Mouse (Mus musculus) limb, embryonic 13.5 days (tissue): ENCODE results near the gene Gm5148. TPM values are rescaled to one million over a fixed set of nuclear protein-coding genes. Genes with fewer than 3 reads are reported as not detected.

Experiments used
- ATAC-seq: fragments of 200-750 bp; cut with Nextera tagmentation; 2 replicates; pipeline ENCODE4 v1.8.0; 2017; ENCODE audit warnings: low read depth, moderate number of reproducible peaks, moderate TSS enrichment; ENCODE audit not compliant: low FRiP score
- H3K27ac ChIP-seq: fragments of 300-500 bp; sonication (generic); 2 replicates; pipeline ENCODE4 v1.5.1; 2015; ENCODE audit warnings: inconsistent platforms, mild to moderate bottlenecking, moderate library complexity
- H3K27me3 ChIP-seq: fragments of 300-500 bp; sonication (generic); 2 replicates; pipeline ENCODE4 v1.6.1; 2015; ENCODE audit warnings: mild to moderate bottlenecking, inconsistent platforms
- H3K36me3 ChIP-seq: fragments of 300-500 bp; sonication (generic); 2 replicates; pipeline ENCODE4 v1.6.1; 2015; ENCODE audit warnings: inconsistent platforms, mild to moderate bottlenecking, moderate library complexity
- H3K4me1 ChIP-seq: fragments of 300-500 bp; sonication (generic); 2 replicates; pipeline ENCODE4 v1.6.1; 2015; ENCODE audit warnings: inconsistent platforms
- H3K4me2 ChIP-seq: fragments of 300-500 bp; sonication (generic); replicated peaks from 2 replicates; pipeline ENCODE4 v1.6.1; 2015; ENCODE audit warnings: inconsistent platforms, mild to moderate bottlenecking, moderate library complexity
- H3K4me3 ChIP-seq: fragments of 300-500 bp; sonication (generic); 2 replicates; pipeline ENCODE4 v1.5.1; 2015; ENCODE audit warnings: moderate library complexity, mild to moderate bottlenecking, inconsistent platforms
- H3K9ac ChIP-seq: fragments of 300-500 bp; sonication (generic); 2 replicates; pipeline ENCODE4 v1.6.1; 2015; ENCODE audit warnings: mild to moderate bottlenecking, inconsistent platforms
- H3K9me3 ChIP-seq: fragments of 300-500 bp; sonication (generic); 2 replicates; pipeline ENCODE4 v1.6.1; 2016; ENCODE audit warnings: inconsistent platforms
- WGBS: fragments of 180-500 bp; shearing (Covaris S2); methylation state at CpG from one replicate; pipeline ENCODE4 v1.1.7; 2015; 5-methylcytosine and 5-hydroxymethylcytosine counted together
- polyA plus RNA-seq: library from polyadenylated mRNA; unstranded; fragments of >200 nt; fragmentation: Nextera tagmentation; extraction: Ambion mirVana; gene quantifications from 2 replicates; pipeline ENCODE4 v1.2.1, GENCODE M21; 2015

Gm5148 gene
- polyA plus RNA-seq, 1 experiment from 2014 or later, result 7.5 TPM

DNA sequence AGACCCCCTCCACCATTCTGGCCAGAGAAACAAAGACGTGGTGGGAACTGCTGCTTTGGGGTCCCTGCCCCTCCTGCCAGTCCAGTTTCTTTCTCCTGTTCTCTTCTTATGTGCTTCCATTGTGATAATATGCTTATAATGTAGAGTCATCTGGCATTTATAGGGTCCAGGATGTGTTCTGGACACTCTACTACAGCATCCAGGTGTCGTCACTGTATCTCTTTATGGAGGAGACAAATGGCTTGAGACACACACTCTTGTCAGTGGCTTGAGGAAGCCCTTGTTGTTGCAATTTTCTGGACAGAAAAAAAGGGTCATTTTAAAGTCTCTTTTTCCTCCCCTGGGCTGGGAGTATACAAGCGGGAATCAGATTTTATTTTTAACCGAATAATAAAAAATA lies 33.3 kb upstream of the Gm5148 start:
- H3K27ac ChIP-seq, result no peak overlapping the region
- H3K4me2 ChIP-seq, result no peak overlapping the region
- no peak for ATAC-seq
- no peak overlapping the region for H3K9ac ChIP-seq
- no peaks in the 10 kb centered on the region for H3K36me3 ChIP-seq
- 43% methylated on average over 4 of the region's 4 CpGs for WGBS
- peaks cover 14% of the 10 kb centered on the region for H3K4me1 ChIP-seq
- no peak overlapping the region for H3K4me3 ChIP-seq
- H3K27me3 ChIP-seq, result no peaks in the 10 kb centered on the region
- H3K9me3 ChIP-seq, result peaks cover 10% of the 10 kb centered on the region; the same call in 1 of the 2 replicates

GRCm38 (mm10) chr3:37756005-37756404 lies 31.7 kb upstream of the Gm5148 start:
- no peak overlapping the region for H3K4me3 ChIP-seq
- WGBS, result 72% methylated on average over 2 of the region's 2 CpGs

DNA sequence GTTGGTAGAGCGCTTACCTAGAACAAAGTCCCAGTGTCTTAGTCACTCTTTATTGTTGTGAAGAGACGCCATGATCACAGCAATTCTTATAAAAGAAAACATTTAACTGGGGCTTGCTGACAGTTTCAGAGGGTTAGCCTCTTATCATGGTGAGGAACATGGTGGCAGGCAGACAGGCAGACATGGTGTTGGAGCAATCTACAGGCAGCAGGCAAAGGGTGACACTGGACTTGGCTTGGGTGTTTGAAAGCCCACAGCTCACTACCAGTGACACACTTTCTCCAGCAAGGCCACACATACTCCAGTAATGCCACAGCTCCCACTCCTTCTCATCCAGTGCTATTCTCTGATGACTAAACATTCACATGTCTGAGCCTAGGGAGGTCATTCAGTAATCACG lies 30.3 kb upstream of the Gm5148 start:
- Histone ChIP-seq H3K4me3 (no peak overlapping the region), H3K27ac (no peak overlapping the region), H3K36me3 (no peaks in the 10 kb centered on the region), H3K9me3 (peaks cover 13% of the 10 kb centered on the region), H3K9ac (no peak overlapping the region), H3K27me3 (no peaks in the 10 kb centered on the region), H3K4me1 (peaks cover 14% of the 10 kb centered on the region), H3K4me2 (no peak overlapping the region)
- WGBS, result 91% methylated on average over 3 of the region's 3 CpGs
- no peak for ATAC-seq

More at GRCm38 (mm10) chr3:37756005-37756404, 31.7 kb upstream of the Gm5148 start:
- H3K4me1 ChIP-seq, result peaks cover 14% of the 10 kb centered on the region
- H3K4me2 ChIP-seq, result no peak overlapping the region
- no peaks in the 10 kb centered on the region for H3K36me3 ChIP-seq
- no peak overlapping the region for H3K27ac ChIP-seq
- peaks cover 10% of the 10 kb centered on the region; the same call in 1 of the 2 replicates for H3K9me3 ChIP-seq
- no peaks in the 10 kb centered on the region for H3K27me3 ChIP-seq
- no peak overlapping the region for H3K9ac ChIP-seq
- no peak for ATAC-seq

- H3K4me1 ChIP-seq, result peaks cover 7% of the 10 kb centered on the region
- H3K36me3 ChIP-seq, result no peaks in the 10 kb centered on the region
- H3K27ac ChIP-seq, result no peak overlapping the region
- WGBS, result 85% methylated on average over 3 of the region's 3 CpGs
- H3K27me3 ChIP-seq, result no peaks in the 10 kb centered on the region
- no peak overlapping the region for H3K9ac ChIP-seq
- H3K9me3 ChIP-seq, result peaks cover 7% of the 10 kb centered on the region; the same call in 1 of the 2 replicates
- H3K4me2 ChIP-seq, result no peak overlapping the region
- ATAC-seq, result no peak
- H3K4me3 ChIP-seq, result no peak overlapping the region
Measured at GRCm38 (mm10) chr3:37753148-37753547, 28.9 kb upstream of the Gm5148 start.

DNA sequence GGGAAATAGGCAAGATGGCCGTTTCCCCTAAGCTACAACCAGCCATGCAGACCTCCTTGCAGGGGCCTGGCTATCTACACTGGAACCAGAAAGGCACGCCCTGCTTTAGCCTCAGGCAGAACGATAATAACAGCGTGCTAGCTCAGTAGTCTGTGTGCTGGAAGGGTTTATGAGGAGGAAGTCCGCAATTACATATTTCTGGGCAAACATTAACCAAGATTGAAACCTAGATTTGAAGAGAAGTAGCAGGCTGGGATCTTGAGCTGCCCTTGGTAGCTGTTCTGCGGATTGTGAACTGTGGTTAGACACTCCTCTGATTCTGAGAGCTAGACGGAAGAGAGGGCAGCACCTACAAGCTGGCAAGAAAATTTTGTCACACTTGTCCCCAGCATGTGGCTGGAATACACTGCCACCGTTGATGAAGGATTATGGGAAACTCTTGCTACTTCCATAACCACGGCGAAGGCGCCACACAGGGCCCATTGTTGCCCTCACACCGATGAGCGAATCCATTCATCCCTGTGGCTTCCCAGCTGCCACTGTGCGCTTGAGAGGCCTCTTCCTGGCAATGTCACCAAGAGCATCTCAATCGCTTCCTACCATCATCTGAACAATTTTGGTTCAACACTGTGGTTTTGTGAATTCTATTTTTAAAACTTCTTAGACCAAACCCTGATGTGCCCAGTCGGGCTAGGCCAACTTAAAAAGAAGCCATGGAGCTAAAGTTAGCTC lies 23.9 kb upstream of the Gm5148 start:
- no peak for ATAC-seq
- Histone ChIP-seq H3K4me3 (no peak overlapping the region), H3K4me1 (0 out of 2 replicates have a peak, but pooled peaks cover 3% of the 10 kb centered on the region), H3K9me3 (peaks cover 7% of the 10 kb centered on the region; the same call in 1 of the 2 replicates), H3K27me3 (no peaks in the 10 kb centered on the region), H3K4me2 (no peak overlapping the region), H3K9ac (no peak overlapping the region), H3K27ac (no peak overlapping the region), H3K36me3 (no peaks in the 10 kb centered on the region)
- 74% methylated on average over 16 of the region's 16 CpGs for WGBS

GRCm38 (mm10) chr3:37747258-37748001 lies 23.1 kb upstream of the Gm5148 start:
- Histone ChIP-seq H3K4me3 (no peak overlapping the region), H3K36me3 (no peaks in the 10 kb centered on the region), H3K27ac (no peak overlapping the region), H3K27me3 (no peaks in the 10 kb centered on the region), H3K4me1 (0 out of 2 replicates have a peak, but pooled peaks cover 3% of the 10 kb centered on the region), H3K9ac (no peak overlapping the region), H3K9me3 (peaks cover 7% of the 10 kb centered on the region; the same call in 1 of the 2 replicates), H3K4me2 (no peak overlapping the region)
- 78% methylated on average over 9 of the region's 9 CpGs for WGBS
- ATAC-seq, result no peak

DNA sequence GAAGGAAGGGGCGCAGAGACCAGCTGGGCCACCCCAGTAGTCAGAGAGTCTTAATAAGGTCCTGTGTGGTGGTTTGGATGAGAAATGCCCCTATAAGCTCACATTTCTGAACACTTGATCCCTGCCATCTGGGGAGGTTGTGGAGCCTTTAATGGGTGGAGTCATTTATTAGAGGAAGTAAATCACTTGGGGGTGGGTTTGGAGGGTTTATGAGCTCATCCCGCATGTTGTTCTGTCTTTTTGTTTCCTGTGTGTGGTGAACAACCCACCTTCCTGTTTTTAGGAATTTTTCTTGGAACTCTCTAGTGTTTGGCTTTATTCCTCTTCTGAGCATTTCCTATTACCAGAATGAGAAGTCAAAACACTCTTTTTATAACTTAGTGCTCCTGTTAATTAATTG lies 19.8 kb upstream of the Gm5148 start:
- H3K4me3 ChIP-seq, result no peak overlapping the region
- no peaks in the 10 kb centered on the region for H3K9me3 ChIP-seq
- no peak overlapping the region for H3K27ac ChIP-seq
- ATAC-seq, result no peak
- no peaks in the 10 kb centered on the region for H3K27me3 ChIP-seq
- 32% methylated on average over 2 of the region's 2 CpGs for WGBS
- H3K4me2 ChIP-seq, result no peak overlapping the region
- H3K36me3 ChIP-seq, result no peaks in the 10 kb centered on the region
- H3K4me1 ChIP-seq, result peaks cover 10% of the 10 kb centered on the region
- H3K9ac ChIP-seq, result no peak overlapping the region

DNA sequence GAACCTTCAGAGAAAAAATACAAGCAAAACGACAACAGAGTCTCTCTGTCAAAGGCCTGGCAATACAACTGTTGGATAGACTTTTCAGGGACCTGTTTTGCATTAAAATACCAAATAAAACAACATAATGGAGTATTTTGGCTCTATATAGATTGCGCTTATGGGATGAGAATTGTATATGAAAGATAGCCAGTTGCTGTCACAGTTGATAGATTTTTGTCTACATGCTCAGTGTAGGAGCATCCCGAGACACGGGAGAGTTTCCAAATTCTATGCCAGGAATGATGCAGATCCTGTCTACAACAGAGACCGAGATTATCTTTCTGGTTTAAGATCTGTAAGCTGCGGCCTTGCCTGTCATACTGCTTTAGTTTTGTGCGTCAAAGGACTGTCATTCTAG lies 15.7 kb upstream of the Gm5148 start:
- peaks cover 35% of the 10 kb centered on the region for H3K4me1 ChIP-seq
- no peaks in the 10 kb centered on the region for H3K36me3 ChIP-seq
- H3K9ac ChIP-seq, result no peak overlapping the region
- H3K27me3 ChIP-seq, result no peaks in the 10 kb centered on the region
- no peak overlapping the region for H3K27ac ChIP-seq
- no peak for ATAC-seq
- 79% methylated on average over 7 of the region's 7 CpGs for WGBS
- H3K4me2 ChIP-seq, result no peak overlapping the region
- no peaks in the 10 kb centered on the region for H3K9me3 ChIP-seq
- no peak overlapping the region for H3K4me3 ChIP-seq

DNA sequence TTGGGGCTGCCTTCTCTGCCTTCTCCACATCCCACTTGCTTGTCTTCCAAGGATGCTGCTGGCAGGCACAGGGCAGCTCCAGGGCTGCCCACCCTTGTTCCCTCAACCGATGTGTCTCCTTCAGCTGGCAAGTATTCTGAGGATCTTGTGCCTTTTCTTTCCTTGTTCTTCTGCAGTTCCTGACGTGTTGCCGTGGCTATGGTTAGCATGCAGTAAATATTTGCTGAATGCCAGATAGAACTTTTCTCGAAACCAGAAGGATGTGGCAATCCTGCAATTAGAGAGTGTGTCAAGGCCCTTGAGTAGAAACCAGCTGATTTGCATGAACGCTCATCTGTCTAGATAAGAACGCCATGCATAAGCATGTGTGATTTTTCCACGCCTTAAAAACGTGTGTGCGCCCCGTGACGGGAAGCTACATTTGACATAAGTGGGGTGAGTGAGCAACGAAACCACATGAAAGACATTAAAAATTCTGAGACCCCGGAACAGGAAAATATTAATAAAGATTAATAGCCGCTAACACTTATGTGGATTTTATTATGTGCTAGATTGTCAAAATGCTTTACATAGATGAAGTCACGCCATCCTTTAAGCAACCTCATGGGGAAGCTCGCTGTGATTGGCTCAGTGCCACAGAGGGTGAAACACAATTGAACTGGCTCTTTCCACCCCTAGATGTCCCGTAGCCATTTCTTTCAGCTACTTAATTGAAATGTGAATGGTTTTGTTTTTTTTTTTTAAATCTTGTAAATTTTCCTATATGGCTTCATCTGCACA lies 14.1 kb upstream of the Gm5148 start:
- H3K4me3 ChIP-seq, result no peak overlapping the region
- H3K27ac ChIP-seq, result no peak overlapping the region; the same call in 1 of the 2 replicates

DNA sequence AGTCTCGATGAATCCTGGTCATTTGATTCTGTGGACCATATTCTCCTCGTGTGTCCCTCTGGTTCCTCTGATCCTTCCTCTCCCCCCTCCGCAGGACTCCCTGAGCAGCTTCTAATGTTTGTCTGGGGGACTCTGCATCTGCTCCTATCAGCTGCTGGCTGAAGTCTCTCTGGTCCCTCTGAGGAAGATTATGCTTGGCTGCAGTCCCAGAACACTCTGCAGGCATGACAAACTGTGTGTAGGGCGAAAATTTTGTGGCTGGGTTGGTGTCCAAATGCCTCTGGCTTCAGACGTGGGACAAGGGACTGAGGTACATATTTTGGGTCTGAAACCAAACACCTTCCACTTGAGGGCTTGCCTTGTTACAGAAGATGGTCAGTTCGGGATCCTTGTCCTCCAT lies 13.1 kb upstream of the Gm5148 start:
- H3K4me1 ChIP-seq, result peaks cover 56% of the 10 kb centered on the region
- H3K9me3 ChIP-seq, result no peaks in the 10 kb centered on the region
- no peaks in the 10 kb centered on the region for H3K27me3 ChIP-seq
- H3K36me3 ChIP-seq, result no peaks in the 10 kb centered on the region
- H3K4me3 ChIP-seq, result no peak overlapping the region
- H3K27ac ChIP-seq, result no peak overlapping the region
- H3K9ac ChIP-seq, result no peak overlapping the region
- no peak overlapping the region for H3K4me2 ChIP-seq
- WGBS, result 41% methylated on average over 6 of the region's 6 CpGs
- ATAC-seq, result no peak; the same call in 1 of the 2 replicates

More for the DNA sequence above, 14.1 kb upstream of the Gm5148 start:
- Histone ChIP-seq H3K27me3 (no peaks in the 10 kb centered on the region), H3K4me1 (peaks cover 47% of the 10 kb centered on the region), H3K9ac (no peak overlapping the region), H3K36me3 (no peaks in the 10 kb centered on the region), H3K9me3 (no peaks in the 10 kb centered on the region), H3K4me2 (no peak overlapping the region)
- 60% methylated on average over 17 of the region's 17 CpGs for WGBS
- ATAC-seq, result no peak

GRCm38 (mm10) chr3:37735166-37735565 lies 10.9 kb upstream of the Gm5148 start:
- Histone ChIP-seq H3K9me3 (no peaks in the 10 kb centered on the region), H3K4me2 (no peak overlapping the region), H3K36me3 (no peaks in the 10 kb centered on the region), H3K27ac (no peak overlapping the region), H3K27me3 (no peaks in the 10 kb centered on the region), H3K4me1 (peaks cover 72% of the 10 kb centered on the region), H3K9ac (no peak overlapping the region), H3K4me3 (no peak overlapping the region)
- ATAC-seq, result no peak
- 73% methylated on average over 6 of the region's 6 CpGs for WGBS

DNA sequence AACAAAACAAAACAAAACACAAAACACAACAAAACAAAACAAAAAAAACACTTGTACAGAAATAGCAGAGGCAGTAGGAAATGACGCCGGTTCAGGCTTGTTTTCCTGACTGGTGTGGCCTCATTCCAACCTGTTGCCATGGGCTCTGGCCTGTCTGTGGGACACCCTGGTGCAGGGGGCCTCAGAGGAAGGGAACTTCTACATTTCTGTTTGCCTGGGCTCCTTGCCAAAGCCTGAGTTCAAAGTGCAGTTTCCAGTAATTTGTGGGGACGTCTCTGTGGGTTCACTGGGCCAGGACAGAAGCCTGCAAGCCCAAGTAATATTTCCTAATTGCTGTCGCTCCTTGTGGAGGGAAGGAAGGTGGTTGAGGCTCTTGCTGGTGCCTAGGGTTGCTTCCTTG lies 4.9 kb upstream of the Gm5148 start:
- Histone ChIP-seq H3K4me3 (no peak overlapping the region), H3K9ac (no peak overlapping the region), H3K4me2 (no peak overlapping the region), H3K4me1 (peaks cover 63% of the 10 kb centered on the region), H3K9me3 (no peaks in the 10 kb centered on the region), H3K27me3 (no peaks in the 10 kb centered on the region), H3K27ac (peak overlapping the region; percentile 64; the same call in 1 of the 2 replicates), H3K36me3 (no peaks in the 10 kb centered on the region)
- WGBS, result 24% methylated on average over 4 of the region's 4 CpGs
- peak; percentile 52 for ATAC-seq
